Comparison of ENCODE assay signal across 22 mouse cellular contexts in the genomic region with DNA sequence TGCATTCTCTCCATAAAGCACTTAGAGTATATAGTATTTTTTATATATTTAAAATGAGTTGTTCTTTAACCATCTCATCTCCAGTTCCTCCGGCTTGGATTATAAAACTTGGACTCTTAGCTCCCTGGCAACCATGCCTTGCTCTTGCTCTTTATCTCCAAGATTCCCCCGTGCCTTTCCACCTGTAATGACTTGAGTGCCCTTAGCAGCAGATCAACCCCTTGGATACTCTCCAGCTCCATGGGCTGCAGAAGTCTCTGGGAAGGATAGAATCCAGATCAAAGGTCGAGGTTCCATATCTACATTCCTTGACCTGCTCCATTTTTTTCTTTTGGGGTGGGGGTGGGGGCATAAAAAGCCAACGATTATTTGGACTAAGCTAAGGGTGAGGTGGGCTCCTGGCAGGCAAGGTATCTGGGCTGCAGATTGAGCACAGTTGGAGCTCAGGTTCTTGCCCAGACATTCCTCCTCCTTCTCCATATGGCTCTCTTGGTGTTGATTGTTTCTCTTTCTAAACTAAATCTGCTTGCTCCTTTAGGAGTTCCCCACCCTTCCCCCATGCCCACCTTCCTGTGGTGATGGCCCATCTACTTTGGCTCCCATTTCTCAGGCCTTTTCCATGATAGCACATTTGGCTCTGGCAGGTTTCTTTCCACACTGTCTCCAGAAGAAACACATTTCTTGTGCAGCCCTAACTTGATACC.
A peak's percentile ranks its signal among the peaks of the same experiment; 100 is the strongest.
DNase-seq lines count a peak whose midpoint lies in the region; ATAC-seq and TF ChIP-seq lines count a peak whose summit lies in the region.
"Had no signal": no experiment of that assay in that cellular context is flagged by ENCODE, and none has a peak within 500 bp of the region (broad histone marks: within the 10 kb centered on the region; RNA-seq: fewer than 3 reads in every experiment).

No protein-coding gene starts in this region.

- no peaks in the 10 kb centered on the region for H3K27me3 ChIP-seq in midbrain, postnatal 0 days (ENCODE audit: insufficient read depth, low read length)
- H3K27me3 ChIP-seq in midbrain, embryonic 10.5 days (ENCODE audit: low read depth, poor library complexity, severe bottlenecking) = no peaks in the 10 kb centered on the region
- H3K27me3 ChIP-seq in forebrain, embryonic 10.5 days (ENCODE audit: poor library complexity, severe bottlenecking) = no peaks in the 10 kb centered on the region
- H3K27me3 ChIP-seq: hindbrain, embryonic 13.5 days; liver, embryonic 13.5 days; neural tube, embryonic 12.5 days had no signal

- H3K4me2 ChIP-seq in midbrain, postnatal 0 days (ENCODE audit: low read depth, low read length, poor library complexity, severe bottlenecking) = no peak overlapping the region
- H3K4me2 ChIP-seq: hindbrain, embryonic 13.5 days; liver, embryonic 13.5 days; neural tube, embryonic 12.5 days had no signal

- WGBS in midbrain, postnatal 0 days = 77% methylated on average over 4 of the region's 4 CpGs
- 83% methylated on average over 4 of the region's 4 CpGs for WGBS in midbrain, embryonic 10.5 days
- 84% methylated on average over 4 of the region's 4 CpGs for WGBS in forebrain, embryonic 10.5 days

- H3K4me1 ChIP-seq in midbrain, postnatal 0 days (ENCODE audit: insufficient read depth, low read length) = no peaks in the 10 kb centered on the region
- no peaks in the 10 kb centered on the region for H3K4me1 ChIP-seq in midbrain, embryonic 10.5 days
- no peaks in the 10 kb centered on the region for H3K4me1 ChIP-seq in forebrain, embryonic 10.5 days
- H3K4me1 ChIP-seq: embryonic facial prominence, embryonic 10.5 days; liver, embryonic 13.5 days; neural tube, embryonic 12.5 days had no signal

- no peak overlapping the region for H3K9ac ChIP-seq in midbrain, postnatal 0 days (replicated peaks; ENCODE audit: low read length, poor library complexity, severe bottlenecking)
- H3K9ac ChIP-seq: hindbrain, embryonic 13.5 days; liver, embryonic 13.5 days; neural tube, embryonic 12.5 days had no signal

- no peaks in the 10 kb centered on the region for H3K36me3 ChIP-seq in midbrain, postnatal 0 days (ENCODE audit: insufficient read depth, low read length)
- H3K36me3 ChIP-seq in midbrain, embryonic 10.5 days = no peaks in the 10 kb centered on the region
- no peaks in the 10 kb centered on the region for H3K36me3 ChIP-seq in forebrain, embryonic 10.5 days (replicated peaks)
- H3K36me3 ChIP-seq: embryonic facial prominence, embryonic 10.5 days; hindbrain, embryonic 13.5 days; liver, embryonic 13.5 days; neural tube, embryonic 12.5 days had no signal

- no peak for TF ChIP-seq CTCF in midbrain, postnatal 0 days (IDR thresholded peaks at IDR 0.05)

- no peak overlapping the region for H3K27ac ChIP-seq in midbrain, postnatal 0 days (ENCODE audit: low read depth, low read length)
- H3K27ac ChIP-seq in midbrain, embryonic 10.5 days (replicated peaks) = no peak overlapping the region
- no peak overlapping the region for H3K27ac ChIP-seq in forebrain, embryonic 10.5 days
- H3K27ac ChIP-seq: embryonic facial prominence, embryonic 10.5 days; heart, adult 2 months; hindbrain, embryonic 13.5 days; layer of hippocampus, adult 2 months; liver, embryonic 13.5 days; neural tube, embryonic 12.5 days had no signal

- DNase-seq in midbrain, postnatal 0 days (ENCODE audit: low spot score) = peak; percentile 29
- no peak for DNase-seq in midbrain, embryonic 10.5 days (ENCODE audit: low spot score)
- peak; percentile 89 for DNase-seq in cerebellum, adult 11-12 months
- DNase-seq in cerebellum, postnatal 10 days = peak; percentile 92 to 95
- no peak for DNase-seq in ovary, postnatal 36 days (ENCODE audit: low spot score)
- no peak for DNase-seq in forebrain, embryonic 10.5 days (ENCODE audit: extremely low spot score, low spot score)
- DNase-seq: adrenal gland, postnatal 25 days; gastrocnemius, postnatal 36 days; heart, adult 2 months; kidney, adult 9 months; kidney, postnatal 25 days; liver, embryonic 13.5 days; lung, adult 2 months; midbrain, embryonic 14.5 days; retina, postnatal 1 day; thymus, postnatal 14 days had no signal

- no peak overlapping the region for H3K4me3 ChIP-seq in midbrain, postnatal 0 days (ENCODE audit: low read depth, low read length)
- no peak overlapping the region for H3K4me3 ChIP-seq in midbrain, embryonic 10.5 days
- H3K4me3 ChIP-seq in forebrain, embryonic 10.5 days = no peak overlapping the region
- H3K4me3 ChIP-seq: embryonic facial prominence, embryonic 10.5 days; heart, adult 2 months; hindbrain, embryonic 13.5 days; layer of hippocampus, adult 2 months; liver, embryonic 13.5 days; neural tube, embryonic 12.5 days had no signal

- no peaks in the 10 kb centered on the region for H3K9me3 ChIP-seq in midbrain, postnatal 0 days (ENCODE audit: low read length)
- H3K9me3 ChIP-seq in midbrain, embryonic 10.5 days (replicated peaks) = 0 out of 2 replicates have a peak, but pooled peaks cover 3% of the 10 kb centered on the region
- H3K9me3 ChIP-seq in forebrain, embryonic 10.5 days = no peaks in the 10 kb centered on the region
- H3K9me3 ChIP-seq: embryonic facial prominence, embryonic 10.5 days; hindbrain, embryonic 13.5 days; liver, embryonic 13.5 days; neural tube, embryonic 12.5 days had no signal

- ATAC-seq in midbrain, postnatal 0 days (ENCODE audit: low FRiP score) = no peak
- ATAC-seq in erythroblast, adult 5-6 weeks (replicated peaks; ENCODE audit: low FRiP score, poor library complexity, severe bottlenecking) = no peak
- ATAC-seq: inflammation-experienced regulatory T-cells, adult 6 months had no signal

Comparison
In these comparisons a context has a peak if more than half of its experiments do, and no peak if none do; other contexts are left out.
1. DNase-seq: peak in midbrain, postnatal 0 days (single experiment), cerebellum, adult 11-12 months (single experiment) and cerebellum, postnatal 10 days (2 of 2); none in midbrain, embryonic 10.5 days (single experiment), ovary, postnatal 36 days (single experiment) and forebrain, embryonic 10.5 days (single experiment).